Mouse (Mus musculus) kidney, postnatal 0 days (tissue): ENCODE measurements around the gene Mlip. TPM values are rescaled to one million over a fixed set of nuclear protein-coding genes. Genes with fewer than 3 reads are reported as not detected.

Experiments
- ATAC-seq: fragments of 200-750 bp; cut with Nextera tagmentation; replicated peaks from 2 replicates; pipeline ENCODE4 v1.8.0; 2017; ENCODE audit warnings: low read depth, moderate number of reproducible peaks, moderate TSS enrichment, moderate library complexity; ENCODE audit not compliant: low FRiP score
- DNase-seq: peaks from one replicate; pipeline ENCODE4 v3.0.0-alpha.2; 2016; ENCODE audit warnings: low spot score
- H3K27ac ChIP-seq: fragments of 300-500 bp; sonication (generic); 2 replicates; pipeline ENCODE4 v1.5.1; 2014; ENCODE audit warnings: mild to moderate bottlenecking
- H3K27me3 ChIP-seq: fragments of 300-500 bp; sonication (generic); 2 replicates; pipeline ENCODE4 v1.6.1; 2014; ENCODE audit warnings: low read length, mixed read lengths; ENCODE audit not compliant: insufficient read depth
- H3K36me3 ChIP-seq: fragments of 300-500 bp; sonication (generic); 2 replicates; pipeline ENCODE4 v1.6.1; 2014; ENCODE audit warnings: low read length, mixed read lengths; ENCODE audit not compliant: insufficient read depth
- H3K4me1 ChIP-seq: fragments of 300-500 bp; sonication (generic); replicated peaks from 2 replicates; pipeline ENCODE4 v1.6.1; 2014; ENCODE audit warnings: antibody characterized with exemption, low read length, mixed read lengths; ENCODE audit not compliant: insufficient read depth
- H3K4me2 ChIP-seq: fragments of 300-500 bp; sonication (generic); 2 replicates; pipeline ENCODE4 v1.6.1; 2014; ENCODE audit warnings: mild to moderate bottlenecking, low read length, moderate library complexity, mixed read lengths
- H3K4me3 ChIP-seq: fragments of 300-500 bp; sonication (generic); replicated peaks from 2 replicates; pipeline ENCODE4 v1.5.1; 2014; ENCODE audit warnings: low read depth, low read length
- H3K9ac ChIP-seq: fragments of 300-500 bp; sonication (generic); 2 replicates; pipeline ENCODE4 v1.6.1; 2014; ENCODE audit warnings: low read depth, low read length
- H3K9me3 ChIP-seq: fragments of 300-500 bp; sonication (generic); replicated peaks from 2 replicates; pipeline ENCODE4 v1.6.1; 2016; ENCODE audit warnings: low read length, inconsistent platforms, mixed read lengths
- CTCF ChIP-seq: IDR thresholded peaks from 2 replicates; pipeline ENCODE4 v1.5.1; 2016; ENCODE audit warnings: antibody characterized with exemption, low read depth, mild to moderate bottlenecking, moderate library complexity
- whole genome bisulfite sequencing: fragments of 180-500 bp; shearing (Covaris S2); extraction: QIAGEN DNeasy Blood & Tissue Kit; methylation state at CpG from one replicate; pipeline ENCODE4 v1.1.7; 2014; 5-methylcytosine and 5-hydroxymethylcytosine counted together
- polyA plus RNA-seq: library from polyadenylated mRNA; unstranded; fragments of >200 nt; fragmentation: Nextera tagmentation; extraction: Ambion mirVana; gene quantifications from 2 replicates; pipeline ENCODE4 v1.2.1, GENCODE M21; 2015

Mlip gene
- polyA plus RNA-seq, 1 experiment from 2014 or later = 0.12 TPM

GRCm38 (mm10) chr9:77054426-77055193 is 298.2 kb downstream of the Mlip start:
- Histone ChIP-seq H3K9me3 (no peaks in the 10 kb centered on the region), H3K4me1 (no peaks in the 10 kb centered on the region), H3K27me3 (no peaks in the 10 kb centered on the region), H3K4me2 (no peak overlapping the region), H3K9ac (no peak overlapping the region), H3K36me3 (no peaks in the 10 kb centered on the region), H3K4me3 (no peak overlapping the region), H3K27ac (no peak overlapping the region)
- TF ChIP-seq CTCF = no peak
- ATAC-seq (no peak), DNase-seq (no peak)
- 76% methylated on average over 9 of the region's 9 CpGs for WGBS

Other genes starting within 250 kb of the Mlip start
- gene Lrrc1, start 191.9 kb upstream of the Mlip start, polyA plus RNA-seq = 20.5 and 22.1 TPM in 2 replicates